Mouse (Mus musculus) heart, postnatal 14 days (tissue): ENCODE results near the gene Bcdin3d. TPM values are rescaled to one million over a fixed set of nuclear protein-coding genes. Genes with fewer than 3 reads are reported as not detected.

Experiments used
- total RNA-seq, 2 experiments: library from RNA; stranded (reverse); gene quantifications; 2 replicates each; pipeline ENCODE4 v1.2.3; 2021

The Bcdin3d gene
- total RNA-seq, 2 experiments from 2014 or later: 3.9 to 4.9 TPM

Other genes with a start within 250 kb of the Bcdin3d start
- under 1 TPM; 0.36 to 0.68 TPM for gene Kcnh3, start 249.9 kb downstream of the Bcdin3d start, total RNA-seq
- gene Mcrs1, start 222.8 kb downstream of the Bcdin3d start, total RNA-seq: 10 to 100 TPM; 57.5 to 61.6 TPM
- gene Prpf40b, start 179.6 kb downstream of the Bcdin3d start, total RNA-seq: 10 to 100 TPM; 25.5 to 26.3 TPM
- gene Fam186b, start 178.8 kb downstream of the Bcdin3d start, total RNA-seq: not detected
- gene Fmnl3, start 104.2 kb downstream of the Bcdin3d start, total RNA-seq: 10 to 100 TPM; 29.4 to 29.7 TPM
- gene Tmbim6, start 81.8 kb downstream of the Bcdin3d start, total RNA-seq: 100 to 1,000 TPM; 216 to 219 TPM
- 10 to 100 TPM; 11.2 to 13.6 TPM for gene Nckap5l, start 17.0 kb downstream of the Bcdin3d start, total RNA-seq
- gene Faim2, start 53.4 kb upstream of the Bcdin3d start, total RNA-seq: under 1 TPM; 0.12 to 0.74 TPM
- not detected for gene Aqp2, start 104.3 kb upstream of the Bcdin3d start, total RNA-seq
- gene Aqp5, start 116.1 kb upstream of the Bcdin3d start, total RNA-seq: 1 to 10 TPM in 1 of 2 experiments, under 1 TPM in 1; 0.63 to 1.2 TPM
- gene Aqp6, start 126.7 kb upstream of the Bcdin3d start, total RNA-seq: not detected
- gene Racgap1, start 176.9 kb upstream of the Bcdin3d start, total RNA-seq: 10 to 100 TPM in 1 of 2 experiments, 1 to 10 TPM in 1; 8.6 to 12.2 TPM
- gene Asic1, start 195.6 kb upstream of the Bcdin3d start, total RNA-seq: under 1 TPM; 0.29 to 0.74 TPM
- gene Smarcd1, start 227.4 kb upstream of the Bcdin3d start, total RNA-seq: 10 to 100 TPM; 25.9 to 28.4 TPM
- gene Gm17349, start 230.8 kb upstream of the Bcdin3d start, total RNA-seq: 1 to 10 TPM; 5.0 to 5.1 TPM
- 10 to 100 TPM; 61.7 to 91.3 TPM for gene Gpd1, start 242.8 kb upstream of the Bcdin3d start, total RNA-seq